Mouse (Mus musculus): ENCODE results near the gene Ms4a4c.
"Not testable (repeated sequence)": the region's sequence is repeated elsewhere in the genome, so short reads cannot be mapped to it uniquely, and the experiment has no call there.

GRCm38 (mm10) chr19:11418865-11419264, 14.3 kb downstream of the Ms4a4c start:
- TF ChIP-seq CTCF (IDR thresholded peaks at IDR 0.05; ENCODE audit: control insufficient read depth, insufficient read depth, insufficient replicate concordance, low read depth, low read length); POLR2A (IDR thresholded peaks at IDR 0.05; ENCODE audit: control insufficient read depth, low read depth, low read length): not testable (repeated sequence)

All from testis, adult 2 months (tissue).